Mouse (Mus musculus): ENCODE data around the gene Cox8a. TPM values are rescaled to one million over a fixed set of nuclear protein-coding genes. Genes with fewer than 3 reads are reported as not detected.

Gene Cox8a
- polyA plus RNA-seq, 1 experiment from 2014 or later, result 921 TPM

DNA sequence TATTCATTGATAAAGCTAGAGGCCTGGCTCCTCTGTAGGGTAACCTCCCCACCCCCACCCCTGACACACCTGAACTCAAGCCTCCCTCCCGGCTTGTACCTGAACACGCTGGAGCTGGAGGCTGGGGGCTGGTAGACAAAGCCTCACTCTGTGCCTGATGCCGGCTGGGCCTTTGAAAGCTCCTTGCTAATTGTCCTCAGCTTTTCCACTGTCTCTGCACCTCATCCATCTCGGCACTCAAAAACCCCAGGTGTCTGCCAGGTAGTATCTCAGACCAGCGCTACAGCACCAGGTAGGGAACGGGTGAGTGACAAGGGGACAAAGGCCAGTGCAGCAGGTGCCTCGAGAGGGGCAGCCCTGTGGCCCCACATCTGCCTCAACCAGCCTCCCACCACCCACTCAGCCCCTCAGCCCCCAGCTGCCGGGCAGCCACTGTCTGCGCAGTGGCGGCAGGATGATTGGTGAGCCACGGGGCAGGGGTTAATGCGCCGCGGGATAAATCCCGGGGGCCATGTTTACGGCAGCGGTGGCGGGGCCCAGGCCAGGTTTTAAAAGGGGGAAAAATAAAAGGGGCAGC, 31.6 kb downstream of the Cox8a start:
- Histone ChIP-seq H3K36me3 (ENCODE audit: control insufficient read depth, insufficient read depth, low read length) (no peaks in the 10 kb centered on the region), H3K4me3 (replicated peaks; ENCODE audit: low read depth, low read length) (no peak overlapping the region), H3K9ac (replicated peaks; ENCODE audit: low read length) (0 out of 2 replicates have a peak overlapping the region, but pooled peaks have one; percentile 12), H3K4me1 (ENCODE audit: control insufficient read depth, insufficient read depth, low read length) (peaks cover 31% of the 10 kb centered on the region), H3K27ac (replicated peaks; ENCODE audit: low read depth, low read length) (no peak overlapping the region), H3K27me3 (ENCODE audit: control insufficient read depth, insufficient read depth, low read length) (peaks cover 18% of the 10 kb centered on the region), H3K4me2 (ENCODE audit: low read length) (no peak overlapping the region), H3K9me3 (ENCODE audit: control insufficient read depth, low read length) (no peaks in the 10 kb centered on the region)
- ATAC-seq (ENCODE audit: low FRiP score, low TSS enrichment), result no peak
- WGBS, result 9% methylated on average over 18 of the region's 18 CpGs
- DNase-seq, result no peak

DNA sequence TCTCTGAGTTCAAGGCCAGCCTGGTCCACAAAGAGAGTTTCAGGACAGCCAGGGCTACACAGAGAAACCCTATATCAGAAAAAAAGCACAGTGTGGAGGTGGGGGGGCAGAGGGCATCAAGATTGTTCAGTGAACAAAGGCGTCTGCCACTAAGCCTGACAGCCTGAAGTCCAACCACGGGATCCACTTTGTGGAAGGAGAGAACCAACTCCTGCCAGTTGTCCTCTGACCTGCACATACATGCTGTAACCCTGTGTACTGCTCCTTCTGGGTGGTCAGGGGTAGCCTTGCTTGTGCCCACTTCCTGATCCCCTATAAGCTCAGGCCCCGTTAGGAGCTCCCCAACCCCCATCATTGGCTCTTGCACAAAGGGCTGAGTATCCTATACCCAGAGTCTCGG, 32.4 kb downstream of the Cox8a start:
- Histone ChIP-seq H3K27ac (replicated peaks; ENCODE audit: low read depth, low read length) (no peak overlapping the region), H3K4me3 (replicated peaks; ENCODE audit: low read depth, low read length) (no peak overlapping the region), H3K9me3 (ENCODE audit: control insufficient read depth, low read length) (no peaks in the 10 kb centered on the region), H3K36me3 (ENCODE audit: control insufficient read depth, insufficient read depth, low read length) (no peaks in the 10 kb centered on the region), H3K27me3 (ENCODE audit: control insufficient read depth, insufficient read depth, low read length) (peaks cover 19% of the 10 kb centered on the region), H3K9ac (replicated peaks; ENCODE audit: low read length) (no peak overlapping the region), H3K4me2 (ENCODE audit: low read length) (no peak overlapping the region), H3K4me1 (ENCODE audit: control insufficient read depth, insufficient read depth, low read length) (peaks cover 31% of the 10 kb centered on the region)
- ATAC-seq (ENCODE audit: low FRiP score, low TSS enrichment) (no peak), DNase-seq (no peak)
- 31% methylated on average over 4 of the region's 4 CpGs for WGBS

DNA sequence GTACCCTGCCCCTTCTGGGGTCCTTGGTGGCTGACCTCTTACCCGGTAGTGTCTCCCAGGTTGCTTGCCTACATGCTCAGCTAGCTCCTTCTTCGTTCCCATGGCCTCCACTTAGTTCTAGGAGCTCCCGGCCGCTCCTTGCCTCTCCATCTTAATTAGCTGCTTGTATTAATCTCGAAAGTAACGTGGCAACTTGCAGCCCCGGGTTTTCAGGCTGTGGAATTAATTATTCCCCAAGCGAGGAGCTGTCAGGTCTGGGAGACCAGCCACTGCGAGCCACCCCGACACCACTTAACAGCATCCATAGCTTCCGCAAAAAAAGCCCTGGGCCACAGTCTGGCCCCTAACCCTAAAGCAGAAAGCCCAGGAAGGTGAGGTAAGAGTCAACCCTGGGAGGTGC, 34.0 kb downstream of the Cox8a start:
- Histone ChIP-seq H3K9ac (replicated peaks; ENCODE audit: low read length) (no peak overlapping the region), H3K4me3 (replicated peaks; ENCODE audit: low read depth, low read length) (no peak overlapping the region), H3K4me2 (ENCODE audit: low read length) (no peak overlapping the region), H3K9me3 (ENCODE audit: control insufficient read depth, low read length) (no peaks in the 10 kb centered on the region), H3K4me1 (ENCODE audit: control insufficient read depth, insufficient read depth, low read length) (peaks cover 28% of the 10 kb centered on the region), H3K27ac (replicated peaks; ENCODE audit: low read depth, low read length) (no peak overlapping the region), H3K27me3 (ENCODE audit: control insufficient read depth, insufficient read depth, low read length) (peaks cover 19% of the 10 kb centered on the region), H3K36me3 (ENCODE audit: control insufficient read depth, insufficient read depth, low read length) (no peaks in the 10 kb centered on the region)
- WGBS, result 44% methylated on average over 11 of the region's 11 CpGs
- ATAC-seq (ENCODE audit: low FRiP score, low TSS enrichment) (no peak), DNase-seq (peak; percentile 43)

DNA sequence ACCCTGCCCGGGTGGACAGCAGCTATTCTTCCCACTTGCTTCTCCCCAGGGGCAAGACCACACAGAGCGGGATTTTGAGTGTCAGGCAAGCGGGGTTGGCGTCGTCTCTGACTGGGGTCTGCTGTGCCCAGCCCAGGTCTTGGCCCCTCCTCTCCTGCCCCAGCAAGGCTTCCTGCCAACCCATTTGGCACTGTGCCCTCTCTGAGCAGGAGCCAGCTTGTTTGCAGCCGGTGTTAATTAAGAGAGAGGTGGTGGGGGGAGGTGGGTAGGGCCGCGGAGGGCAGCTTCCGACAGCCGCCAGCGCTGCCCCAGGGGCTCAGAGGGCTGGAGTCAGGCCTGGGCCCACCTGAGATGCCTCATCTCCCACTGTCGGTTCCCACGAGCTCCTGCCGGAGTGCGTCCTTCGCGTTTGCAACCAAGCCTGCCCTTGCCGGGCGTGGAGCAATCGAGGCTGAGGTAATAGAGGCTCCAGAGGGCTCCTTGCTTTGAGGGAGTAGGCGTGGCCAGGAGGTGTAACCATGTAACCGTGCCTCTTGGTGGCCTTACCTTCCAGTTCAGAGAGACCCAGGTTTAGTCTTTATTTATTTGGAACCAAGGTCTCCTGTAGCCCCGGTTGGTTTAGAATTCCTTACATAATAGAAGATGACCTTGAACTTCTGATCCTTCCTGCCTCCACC, 35.0 kb downstream of the Cox8a start:
- ATAC-seq (ENCODE audit: low FRiP score, low TSS enrichment) (peak; percentile 84), DNase-seq (peak; percentile 87)
- H3K4me1 ChIP-seq (ENCODE audit: control insufficient read depth, insufficient read depth, low read length), result peaks cover 33% of the 10 kb centered on the region
- no peaks in the 10 kb centered on the region for H3K36me3 ChIP-seq (ENCODE audit: control insufficient read depth, insufficient read depth, low read length)
- H3K4me3 ChIP-seq (replicated peaks; ENCODE audit: low read depth, low read length), result no peak overlapping the region
- peak overlapping the region; percentile 41; the same call in 1 of the 2 replicates for H3K27ac ChIP-seq (replicated peaks; ENCODE audit: low read depth, low read length)
- no peaks in the 10 kb centered on the region for H3K9me3 ChIP-seq (ENCODE audit: control insufficient read depth, low read length)
- peaks cover 19% of the 10 kb centered on the region for H3K27me3 ChIP-seq (ENCODE audit: control insufficient read depth, insufficient read depth, low read length)
- peak overlapping the region; percentile 19 for H3K4me2 ChIP-seq (ENCODE audit: low read length)
- 9% methylated on average over 21 of the region's 23 CpGs for WGBS
- 0 out of 2 replicates have a peak overlapping the region, but pooled peaks have one; percentile 20 for H3K9ac ChIP-seq (replicated peaks; ENCODE audit: low read length)

DNA sequence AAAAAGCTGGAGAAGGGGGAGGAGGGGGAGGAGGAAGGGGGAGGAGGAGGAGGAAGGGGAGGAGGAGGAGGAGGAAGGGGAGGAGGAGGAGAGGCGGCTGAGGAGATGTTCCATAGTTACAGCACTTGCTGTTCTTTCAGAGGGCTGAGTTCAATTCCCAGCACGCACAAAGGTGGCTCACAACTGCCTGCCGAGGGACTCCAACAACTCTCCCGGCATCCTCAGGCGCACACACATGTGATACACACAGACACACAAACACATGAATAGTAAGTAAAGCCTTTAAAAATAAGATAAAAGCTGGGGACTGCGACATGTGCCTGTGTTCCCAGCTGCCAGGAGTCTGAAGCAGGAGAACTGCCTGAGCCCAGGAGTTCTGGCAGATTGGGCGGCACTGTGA, 35.9 kb downstream of the Cox8a start:
- Histone ChIP-seq H3K9ac (replicated peaks; ENCODE audit: low read length) (no peak overlapping the region), H3K4me1 (ENCODE audit: control insufficient read depth, insufficient read depth, low read length) (peaks cover 34% of the 10 kb centered on the region), H3K27me3 (ENCODE audit: control insufficient read depth, insufficient read depth, low read length) (peaks cover 19% of the 10 kb centered on the region), H3K4me3 (replicated peaks; ENCODE audit: low read depth, low read length) (no peak overlapping the region), H3K4me2 (ENCODE audit: low read length) (no peak overlapping the region), H3K27ac (replicated peaks; ENCODE audit: low read depth, low read length) (no peak overlapping the region), H3K36me3 (ENCODE audit: control insufficient read depth, insufficient read depth, low read length) (no peaks in the 10 kb centered on the region), H3K9me3 (ENCODE audit: control insufficient read depth, low read length) (no peaks in the 10 kb centered on the region)
- DNase-seq (no peak), ATAC-seq (ENCODE audit: low FRiP score, low TSS enrichment) (no peak)
- WGBS, result 63% methylated on average over 7 of the region's 7 CpGs

DNA sequence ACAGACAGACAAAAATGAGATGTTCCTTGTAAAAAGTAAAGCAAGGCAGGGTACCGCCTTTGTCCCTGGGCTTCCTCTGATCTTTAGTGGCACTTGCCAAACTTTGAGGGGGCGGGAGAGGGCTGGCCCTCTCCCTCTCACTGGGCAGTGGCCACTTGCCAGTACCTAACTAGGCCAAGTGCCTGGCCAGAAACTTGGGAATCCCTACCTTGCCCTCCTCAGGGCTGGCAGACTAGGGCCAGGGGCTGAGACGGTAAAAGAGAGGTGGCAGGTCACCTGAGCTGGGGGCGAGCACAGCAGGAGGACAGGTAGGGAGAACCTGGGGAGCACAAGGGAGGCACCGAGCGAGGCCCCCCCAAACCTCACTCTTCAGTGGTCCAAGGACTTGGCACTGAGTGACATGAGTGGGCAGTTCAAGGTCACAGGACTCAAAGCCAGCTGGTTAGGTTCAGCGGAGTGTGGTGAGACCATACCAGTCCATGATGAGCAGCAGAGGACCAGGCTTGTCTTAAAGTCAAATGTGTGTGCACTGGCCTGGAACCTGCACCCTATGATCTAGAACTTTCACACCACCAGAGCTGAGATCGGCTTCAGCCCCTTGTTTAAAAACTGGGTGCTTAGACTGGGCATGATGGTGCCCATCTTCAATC, 36.5 kb downstream of the Cox8a start:
- DNase-seq, result no peak
- Histone ChIP-seq H3K36me3 (ENCODE audit: control insufficient read depth, insufficient read depth, low read length) (no peaks in the 10 kb centered on the region), H3K4me1 (ENCODE audit: control insufficient read depth, insufficient read depth, low read length) (peaks cover 34% of the 10 kb centered on the region), H3K9me3 (ENCODE audit: control insufficient read depth, low read length) (no peaks in the 10 kb centered on the region), H3K4me3 (replicated peaks; ENCODE audit: low read depth, low read length) (no peak overlapping the region), H3K4me2 (ENCODE audit: low read length) (no peak overlapping the region), H3K27ac (replicated peaks; ENCODE audit: low read depth, low read length) (no peak overlapping the region), H3K9ac (replicated peaks; ENCODE audit: low read length) (no peak overlapping the region), H3K27me3 (ENCODE audit: control insufficient read depth, insufficient read depth, low read length) (peaks cover 12% of the 10 kb centered on the region; the same call in 1 of the 2 replicates)
- 75% methylated on average over 8 of the region's 8 CpGs for WGBS
- ATAC-seq (ENCODE audit: low FRiP score, low TSS enrichment), result no peak

DNA sequence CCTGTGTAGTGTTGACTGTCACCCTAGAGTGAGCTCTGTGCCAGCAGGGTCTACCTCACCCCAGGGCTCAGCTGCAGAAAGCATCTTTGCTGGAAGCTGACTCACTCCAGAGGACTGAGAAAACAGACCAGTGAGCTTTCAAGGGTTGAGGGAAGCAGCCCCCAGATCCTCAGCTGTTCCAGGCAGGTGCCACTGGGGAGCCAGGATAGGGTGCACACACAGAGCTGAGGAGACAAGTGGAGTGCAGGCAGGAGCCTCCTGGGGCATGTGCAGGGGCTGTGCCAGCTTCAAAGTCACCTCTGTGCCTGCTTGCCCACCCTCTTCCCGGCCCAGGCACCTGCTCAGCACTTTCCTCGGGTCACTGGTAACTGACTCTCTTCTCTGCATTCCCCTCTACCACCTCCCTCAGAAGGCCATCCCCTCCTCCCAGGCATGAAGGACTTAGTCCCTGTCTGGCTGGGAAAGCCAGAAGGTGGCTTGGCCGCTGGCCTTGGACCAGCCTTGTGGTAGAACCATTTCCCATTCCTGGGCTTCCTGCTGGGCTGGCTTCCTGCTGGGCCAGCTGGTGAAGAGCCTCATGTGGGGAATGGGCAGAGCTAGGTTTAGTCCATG, 38.5 kb downstream of the Cox8a start:
- Histone ChIP-seq H3K27ac (replicated peaks; ENCODE audit: low read depth, low read length) (no peak overlapping the region), H3K36me3 (ENCODE audit: control insufficient read depth, insufficient read depth, low read length) (no peaks in the 10 kb centered on the region), H3K9me3 (ENCODE audit: control insufficient read depth, low read length) (no peaks in the 10 kb centered on the region), H3K4me3 (replicated peaks; ENCODE audit: low read depth, low read length) (no peak overlapping the region), H3K4me2 (ENCODE audit: low read length) (no peak overlapping the region), H3K4me1 (ENCODE audit: control insufficient read depth, insufficient read depth, low read length) (peaks cover 31% of the 10 kb centered on the region), H3K9ac (replicated peaks; ENCODE audit: low read length) (no peak overlapping the region), H3K27me3 (ENCODE audit: control insufficient read depth, insufficient read depth, low read length) (peaks cover 5% of the 10 kb centered on the region; the same call in 1 of the 2 replicates)
- ATAC-seq (ENCODE audit: low FRiP score, low TSS enrichment) (no peak), DNase-seq (no peak)
- 47% methylated on average over 3 of the region's 3 CpGs for WGBS

DNA sequence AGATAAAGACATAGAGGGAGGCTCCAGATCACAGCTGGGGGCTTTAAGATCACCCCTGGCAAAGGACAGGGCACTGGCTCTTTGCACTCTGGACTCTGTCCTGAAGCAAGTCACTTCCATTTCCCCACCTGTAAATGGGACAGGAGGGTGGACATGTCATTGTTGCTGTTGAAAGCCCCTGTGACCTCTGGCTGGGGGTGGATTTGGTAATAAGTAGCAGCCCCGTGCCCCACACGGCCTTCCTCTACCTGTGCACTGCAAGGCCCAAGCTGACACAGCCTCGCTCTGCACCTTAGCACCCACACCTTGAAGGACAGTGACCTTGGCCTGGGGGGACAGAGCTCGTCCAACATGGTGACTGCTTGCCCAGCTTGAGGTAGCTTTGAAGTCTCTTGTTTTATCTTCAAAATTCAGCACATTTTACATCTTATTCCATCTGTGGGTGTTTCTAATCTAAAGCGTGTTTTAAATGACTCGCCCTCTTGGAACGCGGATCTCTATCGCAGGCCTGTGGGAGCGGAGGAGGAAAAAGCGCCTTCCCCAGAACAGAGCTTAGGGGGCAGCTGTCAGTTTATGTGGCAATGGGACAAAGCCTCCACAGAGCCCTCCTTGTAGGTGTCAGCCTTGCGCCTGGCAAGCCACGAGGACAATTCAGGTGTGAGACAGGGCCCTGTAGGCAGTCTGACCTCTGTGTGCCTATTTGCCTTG, 39.5 kb downstream of the Cox8a start:
- H3K27me3 ChIP-seq (ENCODE audit: control insufficient read depth, insufficient read depth, low read length), result peaks cover 5% of the 10 kb centered on the region; the same call in 1 of the 2 replicates
- H3K4me1 ChIP-seq (ENCODE audit: control insufficient read depth, insufficient read depth, low read length), result peaks cover 27% of the 10 kb centered on the region
- no peak for ATAC-seq (ENCODE audit: low FRiP score, low TSS enrichment)
- H3K4me2 ChIP-seq (ENCODE audit: low read length), result no peak overlapping the region
- no peak overlapping the region for H3K9ac ChIP-seq (replicated peaks; ENCODE audit: low read length)
- WGBS, result 49% methylated on average over 13 of the region's 13 CpGs
- no peak overlapping the region for H3K4me3 ChIP-seq (replicated peaks; ENCODE audit: low read depth, low read length)
- H3K9me3 ChIP-seq (ENCODE audit: control insufficient read depth, low read length), result no peaks in the 10 kb centered on the region
- H3K27ac ChIP-seq (replicated peaks; ENCODE audit: low read depth, low read length), result no peak overlapping the region
- no peaks in the 10 kb centered on the region for H3K36me3 ChIP-seq (ENCODE audit: control insufficient read depth, insufficient read depth, low read length)
- DNase-seq, result no peak
